Mouse (Mus musculus) megakaryocyte, embryonic 14.5 days (primary cell): ENCODE data around the gene Plekha8. TPM values are rescaled to one million over a fixed set of nuclear protein-coding genes. Genes with fewer than 3 reads are reported as not detected.

Source experiments
- H3K27me3 ChIP-seq: replicated peaks from 2 replicates; pipeline ENCODE3; 2012; ENCODE audit warnings: inconsistent platforms
- H3K36me3 ChIP-seq: replicated peaks from 2 replicates; pipeline ENCODE3; 2012; ENCODE audit warnings: low read length, inconsistent platforms, mixed read lengths
- H3K4me1 ChIP-seq: 2 replicates; pipeline ENCODE4 v1.6.1; 2012; ENCODE audit warnings: inconsistent platforms
- H3K4me3 ChIP-seq: replicated peaks from 2 replicates; pipeline ENCODE3; 2012; ENCODE audit warnings: moderate library complexity, mild to moderate bottlenecking, inconsistent platforms
- H3K9me3 ChIP-seq: 2 replicates; pipeline ENCODE4 v1.6.1; 2012; ENCODE audit warnings: inconsistent platforms
- FLI1 ChIP-seq: IDR thresholded peaks from 2 replicates; pipeline ENCODE4 v1.6.1; 2012; ENCODE audit warnings: low read length, inconsistent platforms, mixed read lengths
- GATA1 ChIP-seq: IDR thresholded peaks from 3 replicates; pipeline ENCODE4 v1.6.1; 2012; ENCODE audit warnings: mixed read lengths, low read length, inconsistent platforms, borderline replicate concordance
- polyA plus RNA-seq: library from polyadenylated mRNA; stranded (reverse); fragments of >175 nt; gene quantifications from 2 replicates; pipeline ENCODE4 v1.2.3, GENCODE M21; 2012; ENCODE audit warnings: low replicate concordance; ENCODE audit not compliant: insufficient read depth

The Plekha8 gene
- polyA plus RNA-seq = 0.35 and 0.88 TPM in 2 replicates

DNA sequence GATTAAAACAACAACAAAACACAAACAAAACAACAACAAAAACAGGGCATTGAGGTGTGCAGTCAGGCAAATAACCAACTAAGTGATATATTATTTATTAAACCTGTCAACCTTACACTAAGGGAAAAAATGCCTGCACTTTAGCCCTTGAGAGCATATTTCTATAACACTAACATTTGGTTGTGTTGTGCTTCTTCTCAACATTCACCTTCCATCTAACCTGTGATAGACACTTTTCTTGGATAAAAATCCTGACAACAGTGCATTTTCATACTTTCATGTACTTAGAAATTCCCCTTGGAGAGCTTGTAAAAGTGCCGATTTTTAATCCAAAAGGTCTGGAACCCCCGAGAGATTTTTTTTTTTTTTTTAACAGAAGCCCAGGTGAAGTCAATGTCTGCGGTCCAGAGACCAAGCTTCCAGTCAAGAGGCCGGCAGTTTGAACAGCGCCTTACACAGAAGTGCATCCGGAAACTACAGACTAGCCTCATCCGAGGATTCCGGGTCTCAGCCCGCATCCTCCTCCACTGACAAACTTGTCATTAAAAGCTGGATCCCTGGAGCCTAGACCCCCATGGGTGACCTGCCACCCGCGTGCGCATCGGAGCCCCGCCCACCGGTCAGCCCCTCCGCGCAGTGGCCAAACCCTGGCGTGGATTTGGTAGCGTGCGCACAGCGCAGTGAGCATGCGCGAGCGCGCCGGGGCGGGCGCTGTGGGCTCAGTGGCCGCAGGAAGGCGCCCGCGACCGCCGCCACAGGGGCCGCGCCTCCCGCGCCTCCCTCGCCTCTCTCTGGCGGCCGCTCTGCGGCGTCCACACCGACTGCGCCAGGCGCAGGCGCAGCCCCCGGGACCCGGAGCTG lies at the start of gene Plekha8:
Gene Plekha8 (plus strand): TSS at position 643 of the 861 bp plus-strand sequence.
- Histone ChIP-seq H3K9me3 (no peaks in the 10 kb centered on the region), H3K4me3 (peak within 1 kb of the TSS; percentile 94), H3K36me3 (no peaks in the 10 kb centered on the region), H3K4me1 (peaks cover 23% of the 10 kb centered on the region), H3K27me3 (peaks cover 45% of the 10 kb centered on the region)
- no peak for TF ChIP-seq GATA1
- no peak for TF ChIP-seq FLI1

DNA sequence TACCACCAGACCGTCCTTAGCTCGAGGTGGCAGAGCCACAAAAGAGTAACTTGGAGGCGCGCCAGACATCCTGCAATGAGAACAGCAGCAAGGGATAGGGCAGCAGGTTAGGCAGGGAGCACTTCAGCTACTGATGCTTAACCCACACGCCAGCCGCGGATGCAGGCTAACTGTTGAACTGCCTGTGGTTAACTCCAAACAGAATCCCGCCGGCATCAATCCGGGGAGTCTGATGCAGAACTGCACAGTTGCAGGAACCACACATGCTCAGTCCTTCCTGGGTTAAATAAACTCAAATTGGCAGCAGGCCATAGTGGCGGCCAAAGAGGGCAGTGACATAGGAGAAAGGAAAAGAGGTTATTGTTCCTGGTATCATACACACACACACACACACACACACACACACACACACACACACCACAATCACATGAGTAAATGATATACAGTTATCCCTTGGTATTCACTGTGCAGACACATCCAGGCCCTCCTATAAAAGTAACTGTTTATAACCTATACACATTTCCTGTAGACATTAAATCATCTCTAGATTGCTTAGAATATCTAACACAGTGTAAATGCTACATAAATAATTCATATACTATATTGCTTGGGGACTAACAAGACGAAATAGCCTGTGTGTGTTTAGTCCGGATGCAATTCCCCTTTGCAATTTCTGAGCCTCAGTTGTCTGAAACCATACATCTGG lies 46.4 kb upstream of the Plekha8 start:
- no peaks in the 10 kb centered on the region for H3K36me3 ChIP-seq
- H3K4me1 ChIP-seq = no peaks in the 10 kb centered on the region
- TF ChIP-seq GATA1 (no peak), FLI1 (no peak)
- peaks cover 19% of the 10 kb centered on the region for H3K27me3 ChIP-seq
- H3K4me3 ChIP-seq = no peak overlapping the region
- H3K9me3 ChIP-seq = peaks cover 3% of the 10 kb centered on the region

GRCm38 (mm10) chr6:54549311-54549710 lies 45.6 kb upstream of the Plekha8 start:
- TF ChIP-seq FLI1 (no peak), GATA1 (no peak)
- Histone ChIP-seq H3K9me3 (no peaks in the 10 kb centered on the region), H3K4me1 (no peaks in the 10 kb centered on the region), H3K36me3 (no peaks in the 10 kb centered on the region), H3K27me3 (peaks cover 19% of the 10 kb centered on the region), H3K4me3 (no peak overlapping the region)

- Histone ChIP-seq H3K4me3 (no peak overlapping the region), H3K4me1 (peaks cover 5% of the 10 kb centered on the region), H3K36me3 (no peaks in the 10 kb centered on the region), H3K9me3 (no peaks in the 10 kb centered on the region), H3K27me3 (peaks cover 15% of the 10 kb centered on the region)
- TF ChIP-seq GATA1 (no peak), FLI1 (no peak)
Observed at GRCm38 (mm10) chr6:54550801-54551323, 44.0 kb upstream of the Plekha8 start.

- H3K36me3 ChIP-seq = no peaks in the 10 kb centered on the region
- peaks cover 15% of the 10 kb centered on the region for H3K27me3 ChIP-seq
- no peak for TF ChIP-seq FLI1
- TF ChIP-seq GATA1 = no peak
Observed at GRCm38 (mm10) chr6:54552721-54553413, 42.0 kb upstream of the Plekha8 start.

DNA sequence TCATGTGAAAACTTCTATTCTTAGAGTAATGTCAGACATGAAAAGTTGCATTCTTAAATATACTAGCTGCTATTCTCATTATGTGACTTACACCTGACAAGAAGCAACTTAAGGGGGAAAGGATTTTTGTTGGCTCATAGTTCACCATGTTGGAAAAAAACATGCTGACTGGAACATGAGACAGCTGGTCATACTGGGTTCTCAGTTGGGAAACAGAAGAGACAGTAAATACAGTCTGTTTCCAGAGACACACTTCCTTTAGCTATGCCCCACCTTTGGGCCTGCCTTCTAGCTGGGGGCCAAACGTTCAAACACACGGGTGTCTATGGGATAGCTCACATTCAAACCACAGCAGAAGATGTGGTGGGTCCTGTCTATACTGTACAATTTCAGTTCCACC lies 41.3 kb upstream of the Plekha8 start:
- no peaks in the 10 kb centered on the region for H3K36me3 ChIP-seq
- no peak overlapping the region for H3K4me3 ChIP-seq
- no peak for TF ChIP-seq FLI1
- no peak for TF ChIP-seq GATA1
- H3K9me3 ChIP-seq = no peaks in the 10 kb centered on the region
- peaks cover 5% of the 10 kb centered on the region for H3K4me1 ChIP-seq
- peaks cover 11% of the 10 kb centered on the region for H3K27me3 ChIP-seq

More at GRCm38 (mm10) chr6:54552721-54553413, 42.0 kb upstream of the Plekha8 start:
- Histone ChIP-seq H3K9me3 (no peaks in the 10 kb centered on the region), H3K4me3 (no peak overlapping the region), H3K4me1 (peaks cover 5% of the 10 kb centered on the region)

- H3K4me3 ChIP-seq = no peak overlapping the region
- H3K9me3 ChIP-seq = no peaks in the 10 kb centered on the region
- H3K36me3 ChIP-seq = no peaks in the 10 kb centered on the region
- peaks cover 9% of the 10 kb centered on the region for H3K27me3 ChIP-seq
- peaks cover 5% of the 10 kb centered on the region for H3K4me1 ChIP-seq
- TF ChIP-seq FLI1 = no peak
- TF ChIP-seq GATA1 = no peak
Observed at GRCm38 (mm10) chr6:54554341-54555110, 40.4 kb upstream of the Plekha8 start.

DNA sequence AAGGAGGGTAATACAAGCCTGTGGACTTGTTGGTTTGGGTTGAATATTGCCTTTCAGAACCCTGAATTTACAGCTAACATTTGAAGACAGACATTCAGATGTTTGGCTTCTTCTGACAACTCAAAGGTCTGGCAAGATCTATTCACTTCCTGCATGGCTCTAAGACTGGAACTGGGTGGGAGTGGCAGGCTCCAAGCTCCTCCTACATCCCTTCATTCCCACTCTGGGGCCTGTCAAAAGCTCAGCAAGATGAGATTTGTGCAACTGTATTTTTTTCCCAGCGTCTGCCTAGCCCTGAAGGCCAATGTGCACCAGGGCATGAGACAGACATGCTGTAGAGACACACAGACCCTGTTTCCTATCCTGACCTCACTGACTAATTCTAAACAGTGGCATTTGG lies 39.1 kb upstream of the Plekha8 start:
- peaks cover 16% of the 10 kb centered on the region for H3K27me3 ChIP-seq
- H3K9me3 ChIP-seq = no peaks in the 10 kb centered on the region
- H3K4me3 ChIP-seq = no peak overlapping the region
- H3K4me1 ChIP-seq = peaks cover 5% of the 10 kb centered on the region
- no peaks in the 10 kb centered on the region for H3K36me3 ChIP-seq
- TF ChIP-seq FLI1 (no peak), GATA1 (no peak)

DNA sequence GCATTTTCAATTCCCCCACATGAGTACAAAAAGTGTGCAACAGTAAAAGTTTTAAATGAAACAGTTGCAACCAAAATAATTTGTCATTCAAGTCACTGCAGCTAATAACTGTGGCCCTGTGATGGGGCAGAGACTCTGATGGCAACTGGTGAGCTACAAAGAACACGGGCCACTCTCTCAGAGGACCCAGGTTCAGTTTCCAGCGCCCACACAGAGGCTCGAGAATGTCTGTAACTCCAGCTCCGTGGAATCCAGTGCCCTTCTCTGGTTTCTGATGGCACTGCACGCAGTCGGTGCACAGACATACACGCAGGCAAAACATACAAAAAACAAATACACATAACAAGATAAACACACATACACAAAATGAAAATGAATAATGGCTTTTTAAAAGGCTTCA lies 37.2 kb upstream of the Plekha8 start:
- H3K4me1 ChIP-seq = peaks cover 5% of the 10 kb centered on the region
- H3K27me3 ChIP-seq = peaks cover 24% of the 10 kb centered on the region
- no peak for TF ChIP-seq FLI1
- no peak for TF ChIP-seq GATA1
- H3K36me3 ChIP-seq = no peaks in the 10 kb centered on the region
- no peaks in the 10 kb centered on the region for H3K9me3 ChIP-seq
- no peak overlapping the region for H3K4me3 ChIP-seq
